Mouse (Mus musculus) ES-Bruce4 (cell line): ENCODE measurements around the gene Kcnj6. TPM values are rescaled to one million over a fixed set of nuclear protein-coding genes. Genes with fewer than 3 reads are reported as not detected.
"Not testable (repeated sequence)": the region's sequence is repeated elsewhere in the genome, so short reads cannot be mapped to it uniquely, and the experiment has no call there.

Experiments
- H3K27ac ChIP-seq: 2 replicates; pipeline ENCODE4 v1.5.1; 2012; ENCODE audit warnings: low read length, inconsistent platforms; ENCODE audit not compliant: insufficient read depth
- H3K27me3 ChIP-seq: 2 replicates; pipeline ENCODE4 v1.6.1; 2012; ENCODE audit warnings: mild to moderate bottlenecking, low read length, inconsistent platforms; ENCODE audit not compliant: control insufficient read depth, poor library complexity, insufficient read depth, severe bottlenecking
- H3K36me3 ChIP-seq: 2 replicates; pipeline ENCODE4 v1.6.1; 2012; ENCODE audit warnings: inconsistent platforms, mild to moderate bottlenecking, low read length, moderate library complexity; ENCODE audit not compliant: control insufficient read depth, poor library complexity, insufficient read depth, severe bottlenecking
- H3K4me1 ChIP-seq: one replicate; pipeline ENCODE4 v1.8.1; 2011; ENCODE audit warnings: low read length; ENCODE audit not compliant: control insufficient read depth, insufficient read depth
- H3K4me3 ChIP-seq: 2 replicates; pipeline ENCODE4 v1.5.1; 2011; ENCODE audit warnings: low read depth, mild to moderate bottlenecking, low read length
- H3K9ac ChIP-seq: 2 replicates; pipeline ENCODE4 v1.6.1; 2012; ENCODE audit warnings: low read depth, mild to moderate bottlenecking, inconsistent platforms; ENCODE audit not compliant: poor library complexity, severe bottlenecking
- H3K9me3 ChIP-seq: replicated peaks from 2 replicates; pipeline ENCODE4 v1.6.1; 2012; ENCODE audit warnings: mild to moderate bottlenecking, low read length, inconsistent platforms; ENCODE audit not compliant: control insufficient read depth, poor library complexity, insufficient read depth, severe bottlenecking
- CTCF ChIP-seq: IDR thresholded peaks from one replicate; pipeline ENCODE4 v1.8.1; 2011; ENCODE audit warnings: low read depth, low read length
- EP300 ChIP-seq: IDR thresholded peaks from 2 replicates; pipeline ENCODE4 v1.6.1; 2011; ENCODE audit warnings: low read depth, low read length; ENCODE audit not compliant: insufficient read depth
- POLR2A ChIP-seq: IDR thresholded peaks from one replicate; pipeline ENCODE4 v1.8.1; 2011; ENCODE audit warnings: low read length; ENCODE audit not compliant: insufficient read depth
- polyA plus RNA-seq: library from polyadenylated mRNA; stranded (reverse); fragments of >200 nt; gene quantifications from 2 replicates; pipeline ENCODE4 v1.2.4, GENCODE M21; 2011; ENCODE audit warnings: low read depth; ENCODE audit not compliant: missing spikeins, insufficient read depth, insufficient read length

Gene Kcnj6
- polyA plus RNA-seq, 1 experiment: not detected

DNA sequence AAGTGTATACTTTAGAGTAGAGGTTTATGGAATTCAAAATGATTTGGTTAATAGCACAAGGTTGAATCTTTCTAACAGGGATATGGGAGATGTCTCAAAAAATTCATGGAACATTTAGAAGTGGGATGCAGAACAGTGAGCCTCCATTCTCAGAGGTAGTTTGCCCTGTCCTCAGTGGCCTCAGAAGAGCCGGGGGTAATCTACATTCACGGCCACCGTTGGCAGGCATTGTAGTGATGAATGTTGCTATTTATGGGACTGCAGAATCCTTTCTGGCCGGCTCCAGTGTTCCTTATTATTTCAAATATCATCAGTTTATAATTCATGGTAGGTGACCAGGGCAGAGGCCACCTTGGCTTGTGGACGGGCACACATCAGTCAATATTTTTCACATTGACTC lies 174.9 kb downstream of the Kcnj6 start:
- TF ChIP-seq CTCF (no peak), EP300 (no peak), POLR2A (no peak)

GRCm38 (mm10) chr16:94821610-94822009 lies 175.9 kb downstream of the Kcnj6 start:
- TF ChIP-seq CTCF: no peak
- no peak for TF ChIP-seq EP300
- no peak for TF ChIP-seq POLR2A
- Histone ChIP-seq H3K27me3 (no peaks in the 10 kb centered on the region), H3K4me1 (no peaks in the 10 kb centered on the region)

More for the DNA sequence above, 174.9 kb downstream of the Kcnj6 start:
- no peaks in the 10 kb centered on the region for H3K27me3 ChIP-seq
- H3K4me1 ChIP-seq: no peaks in the 10 kb centered on the region
- no peaks in the 10 kb centered on the region for H3K9me3 ChIP-seq
- H3K4me3 ChIP-seq: no peak overlapping the region
- H3K9ac ChIP-seq: no peak overlapping the region
- no peak overlapping the region for H3K27ac ChIP-seq
- H3K36me3 ChIP-seq: no peaks in the 10 kb centered on the region

DNA sequence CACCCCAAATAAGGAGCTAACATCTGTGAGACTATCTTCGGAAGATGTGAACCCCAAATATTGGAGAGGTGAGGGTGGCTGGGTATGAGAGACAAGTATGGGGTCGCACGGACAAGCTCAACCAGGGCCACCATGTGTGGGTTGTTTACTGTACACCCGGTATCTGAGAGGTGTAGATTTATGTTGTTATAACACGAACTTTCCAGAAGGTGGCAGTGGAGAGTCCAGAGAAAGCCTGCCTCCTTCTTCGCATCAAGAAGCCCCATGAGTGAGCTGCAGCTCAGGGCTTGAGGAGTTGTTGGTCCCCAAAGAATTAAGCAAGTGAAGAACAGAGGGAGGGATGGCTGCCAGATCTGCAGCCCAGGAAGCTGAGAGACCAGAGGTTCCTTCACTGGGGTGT lies 181.1 kb downstream of the Kcnj6 start:
- no peaks in the 10 kb centered on the region for H3K36me3 ChIP-seq
- no peaks in the 10 kb centered on the region for H3K27me3 ChIP-seq
- no peak for TF ChIP-seq EP300
- TF ChIP-seq CTCF: peak; percentile 45
- no peak for TF ChIP-seq POLR2A
- H3K9me3 ChIP-seq: no peaks in the 10 kb centered on the region; the same call in 1 of the 2 replicates
- H3K9ac ChIP-seq: no peak overlapping the region
- H3K27ac ChIP-seq: no peak overlapping the region
- H3K4me1 ChIP-seq: no peaks in the 10 kb centered on the region
- H3K4me3 ChIP-seq: no peak overlapping the region

More at GRCm38 (mm10) chr16:94821610-94822009, 175.9 kb downstream of the Kcnj6 start:
- no peak overlapping the region for H3K27ac ChIP-seq
- H3K9ac ChIP-seq: no peak overlapping the region
- no peak overlapping the region for H3K4me3 ChIP-seq
- no peaks in the 10 kb centered on the region for H3K36me3 ChIP-seq
- no peaks in the 10 kb centered on the region for H3K9me3 ChIP-seq

DNA sequence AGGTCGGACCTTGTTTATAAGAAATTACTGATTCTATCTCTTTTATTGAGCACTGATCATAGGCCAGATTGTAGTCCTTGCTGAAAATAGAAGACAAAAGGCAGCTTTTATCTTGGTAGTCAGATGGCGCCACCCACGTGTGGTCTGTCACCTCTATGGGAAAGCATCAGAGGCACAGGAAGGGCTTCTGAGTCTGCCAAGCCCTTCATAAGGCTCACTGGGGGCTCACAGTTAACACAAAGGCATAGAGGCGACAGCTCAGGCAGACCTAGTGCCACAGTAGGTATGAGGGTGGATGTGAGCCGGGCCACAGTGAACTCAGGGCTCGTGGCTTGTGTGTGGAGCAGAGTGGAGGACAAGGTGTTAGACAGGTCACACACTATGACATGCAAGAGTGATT lies 181.6 kb downstream of the Kcnj6 start:
- no peaks in the 10 kb centered on the region for H3K36me3 ChIP-seq
- no peaks in the 10 kb centered on the region for H3K27me3 ChIP-seq
- H3K4me1 ChIP-seq: no peaks in the 10 kb centered on the region
- no peak overlapping the region for H3K4me3 ChIP-seq
- no peak overlapping the region for H3K9ac ChIP-seq
- H3K27ac ChIP-seq: no peak overlapping the region
- no peaks in the 10 kb centered on the region; the same call in 1 of the 2 replicates for H3K9me3 ChIP-seq
- no peak for TF ChIP-seq CTCF
- TF ChIP-seq POLR2A: no peak

- H3K9ac ChIP-seq, H3K4me1 ChIP-seq, H3K4me3 ChIP-seq, H3K9me3 ChIP-seq, H3K36me3 ChIP-seq, H3K27me3 ChIP-seq, H3K27ac ChIP-seq: not testable (repeated sequence)
Measured at GRCm38 (mm10) chr16:94809286-94809685, 188.2 kb downstream of the Kcnj6 start.

GRCm38 (mm10) chr16:94798241-94798640 lies 199.3 kb downstream of the Kcnj6 start:
- TF ChIP-seq POLR2A (no peak), EP300 (no peak), CTCF (no peak)
- Histone ChIP-seq H3K4me3 (no peak overlapping the region), H3K4me1 (peaks cover 2% of the 10 kb centered on the region)

GRCm38 (mm10) chr16:94797366-94797765 lies 200.1 kb downstream of the Kcnj6 start:
- TF ChIP-seq EP300: no peak

More at GRCm38 (mm10) chr16:94798241-94798640, 199.3 kb downstream of the Kcnj6 start:
- no peak overlapping the region for H3K27ac ChIP-seq
- no peaks in the 10 kb centered on the region for H3K27me3 ChIP-seq
- H3K9me3 ChIP-seq: no peaks in the 10 kb centered on the region
- no peaks in the 10 kb centered on the region for H3K36me3 ChIP-seq
- no peak overlapping the region for H3K9ac ChIP-seq

More at GRCm38 (mm10) chr16:94797366-94797765, 200.1 kb downstream of the Kcnj6 start:
- Histone ChIP-seq H3K27ac (no peak overlapping the region), H3K4me1 (peaks cover 2% of the 10 kb centered on the region), H3K4me3 (no peak overlapping the region), H3K9me3 (no peaks in the 10 kb centered on the region), H3K36me3 (no peaks in the 10 kb centered on the region), H3K27me3 (no peaks in the 10 kb centered on the region), H3K9ac (no peak overlapping the region)
